Mouse (Mus musculus) bone marrow, adult 2 months (tissue): Measurements from ENCODE around the gene Sfn.

Experiments used
- CTCF ChIP-seq: fragments of 200-500 bp; IDR thresholded peaks from 2 replicates; pipeline ENCODE4 v1.5.1; 2011; ENCODE audit warnings: low read length, control low read depth; ENCODE audit not compliant: control insufficient read depth, insufficient read depth
- POLR2A ChIP-seq: fragments of 200-500 bp; IDR thresholded peaks from 2 replicates; pipeline ENCODE4 v1.6.1; 2011; ENCODE audit warnings: low read depth, mild to moderate bottlenecking, control low read depth, low read length, borderline replicate concordance; ENCODE audit not compliant: control insufficient read depth

DNA sequence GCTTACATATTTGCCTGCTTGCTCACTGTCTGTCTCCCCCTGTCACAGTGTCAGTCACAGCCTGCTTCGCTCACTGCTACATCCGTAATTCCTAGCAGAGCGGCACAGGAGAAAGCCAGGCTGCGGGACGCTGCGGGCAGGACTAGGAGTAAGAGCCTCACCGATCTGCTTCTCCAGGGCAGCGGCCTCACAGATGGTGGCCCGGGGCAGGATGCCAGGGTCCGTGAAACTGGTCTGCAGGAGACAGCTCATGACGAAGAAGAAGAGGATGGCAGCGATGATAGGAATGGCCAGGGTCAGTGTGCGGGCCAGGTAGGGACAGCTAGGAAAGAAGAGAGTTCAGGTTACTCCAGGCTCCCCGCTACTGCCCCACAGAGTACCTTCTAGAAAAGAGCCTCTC lies 25.1 kb upstream of the Sfn start:
- TF ChIP-seq POLR2A (no peak), CTCF (no peak)
